Mouse (Mus musculus): ENCODE measurements around the gene Phc2.

The Phc2 gene

GRCm38 (mm10) chr4:128782645-128783044, 128.1 kb downstream of the Phc2 start:
- no peak for DNase-seq (ENCODE audit: low spot score in 2 of 2)

- no peak for DNase-seq (ENCODE audit: low spot score in 2 of 2)
Observed at GRCm38 (mm10) chr4:128784950-128785631, 130.6 kb downstream of the Phc2 start.

- DNase-seq (ENCODE audit: low spot score in 2 of 2), result no peak
Observed at GRCm38 (mm10) chr4:128785921-128786654, 131.6 kb downstream of the Phc2 start.

- no peak for DNase-seq (ENCODE audit: low spot score in 2 of 2)
Observed at GRCm38 (mm10) chr4:128787023-128787939, 132.8 kb downstream of the Phc2 start.

GRCm38 (mm10) chr4:128788108-128788507, 133.6 kb downstream of the Phc2 start:
- no peak for DNase-seq (ENCODE audit: low spot score in 2 of 2)

GRCm38 (mm10) chr4:128789646-128790045, 135.1 kb downstream of the Phc2 start:
- no peak for DNase-seq (ENCODE audit: low spot score in 2 of 2)

- DNase-seq (ENCODE audit: low spot score in 2 of 2), result no peak
Observed at GRCm38 (mm10) chr4:128793710-128794109, 139.2 kb downstream of the Phc2 start.

- no peak for DNase-seq (ENCODE audit: low spot score in 2 of 2)
Observed at GRCm38 (mm10) chr4:128794198-128794597, 139.7 kb downstream of the Phc2 start.

GRCm38 (mm10) chr4:128795596-128795995, 141.1 kb downstream of the Phc2 start:
- DNase-seq (ENCODE audit: low spot score in 2 of 2), result no peak

- DNase-seq (ENCODE audit: low spot score in 2 of 2), result no peak
Observed at GRCm38 (mm10) chr4:128796788-128797187, 142.3 kb downstream of the Phc2 start.

- no peak for DNase-seq (ENCODE audit: low spot score in 2 of 2)
Observed at GRCm38 (mm10) chr4:128801675-128802465, 147.4 kb downstream of the Phc2 start.
